Mouse (Mus musculus) limb, embryonic 13.5 days (tissue): ENCODE data around the gene Scmh1. TPM values are rescaled to one million over a fixed set of nuclear protein-coding genes. Genes with fewer than 3 reads are reported as not detected.

Experiments used
- ATAC-seq: fragments of 200-750 bp; cut with Nextera tagmentation; 2 replicates; pipeline ENCODE4 v1.8.0; 2017; ENCODE audit warnings: low read depth, moderate number of reproducible peaks, moderate TSS enrichment; ENCODE audit not compliant: low FRiP score
- H3K27ac ChIP-seq: fragments of 300-500 bp; sonication (generic); 2 replicates; pipeline ENCODE4 v1.5.1; 2015; ENCODE audit warnings: inconsistent platforms, mild to moderate bottlenecking, moderate library complexity
- H3K27me3 ChIP-seq: fragments of 300-500 bp; sonication (generic); 2 replicates; pipeline ENCODE4 v1.6.1; 2015; ENCODE audit warnings: mild to moderate bottlenecking, inconsistent platforms
- H3K36me3 ChIP-seq: fragments of 300-500 bp; sonication (generic); 2 replicates; pipeline ENCODE4 v1.6.1; 2015; ENCODE audit warnings: inconsistent platforms, mild to moderate bottlenecking, moderate library complexity
- H3K4me1 ChIP-seq: fragments of 300-500 bp; sonication (generic); 2 replicates; pipeline ENCODE4 v1.6.1; 2015; ENCODE audit warnings: inconsistent platforms
- H3K4me2 ChIP-seq: fragments of 300-500 bp; sonication (generic); replicated peaks from 2 replicates; pipeline ENCODE4 v1.6.1; 2015; ENCODE audit warnings: inconsistent platforms, mild to moderate bottlenecking, moderate library complexity
- H3K4me3 ChIP-seq: fragments of 300-500 bp; sonication (generic); 2 replicates; pipeline ENCODE4 v1.5.1; 2015; ENCODE audit warnings: moderate library complexity, mild to moderate bottlenecking, inconsistent platforms
- H3K9ac ChIP-seq: fragments of 300-500 bp; sonication (generic); 2 replicates; pipeline ENCODE4 v1.6.1; 2015; ENCODE audit warnings: mild to moderate bottlenecking, inconsistent platforms
- H3K9me3 ChIP-seq: fragments of 300-500 bp; sonication (generic); 2 replicates; pipeline ENCODE4 v1.6.1; 2016; ENCODE audit warnings: inconsistent platforms
- WGBS: fragments of 180-500 bp; shearing (Covaris S2); methylation state at CpG from one replicate; pipeline ENCODE4 v1.1.7; 2015; 5-methylcytosine and 5-hydroxymethylcytosine counted together
- polyA plus RNA-seq: library from polyadenylated mRNA; unstranded; fragments of >200 nt; fragmentation: Nextera tagmentation; extraction: Ambion mirVana; gene quantifications from 2 replicates; pipeline ENCODE4 v1.2.1, GENCODE M21; 2015

The Scmh1 gene
- polyA plus RNA-seq, 1 experiment from 2014 or later = 47.1 TPM

DNA sequence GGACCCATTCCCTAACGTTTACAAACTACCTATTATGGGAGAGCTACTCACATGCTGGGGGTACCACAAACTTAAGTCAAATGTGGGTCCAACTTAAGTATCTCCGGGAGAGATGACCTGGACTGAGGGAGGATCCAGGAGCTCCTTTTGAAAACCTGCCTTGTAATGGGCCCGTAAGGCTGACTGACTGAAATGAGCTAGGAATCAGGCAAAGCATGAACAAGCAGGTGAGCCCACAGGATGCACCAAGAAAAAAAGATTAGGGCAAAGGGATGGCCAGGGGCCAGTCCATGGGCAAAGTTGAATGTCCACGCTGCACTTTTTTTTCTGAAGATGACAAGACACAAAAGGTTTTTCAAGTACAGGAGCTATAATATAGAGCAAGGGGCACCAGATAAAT, 163.9 kb downstream of the Scmh1 start:
- Histone ChIP-seq H3K36me3 (peaks cover 15% of the 10 kb centered on the region), H3K9ac (peak overlapping the region; percentile 91), H3K27me3 (no peaks in the 10 kb centered on the region), H3K4me3 (peak overlapping the region; percentile 75), H3K9me3 (no peaks in the 10 kb centered on the region), H3K4me1 (peaks cover 31% of the 10 kb centered on the region), H3K27ac (peak overlapping the region; percentile 33; the same call in 1 of the 2 replicates), H3K4me2 (peak overlapping the region; percentile 78)
- WGBS = 3% methylated on average over 4 of the region's 4 CpGs
- no peak for ATAC-seq

DNA sequence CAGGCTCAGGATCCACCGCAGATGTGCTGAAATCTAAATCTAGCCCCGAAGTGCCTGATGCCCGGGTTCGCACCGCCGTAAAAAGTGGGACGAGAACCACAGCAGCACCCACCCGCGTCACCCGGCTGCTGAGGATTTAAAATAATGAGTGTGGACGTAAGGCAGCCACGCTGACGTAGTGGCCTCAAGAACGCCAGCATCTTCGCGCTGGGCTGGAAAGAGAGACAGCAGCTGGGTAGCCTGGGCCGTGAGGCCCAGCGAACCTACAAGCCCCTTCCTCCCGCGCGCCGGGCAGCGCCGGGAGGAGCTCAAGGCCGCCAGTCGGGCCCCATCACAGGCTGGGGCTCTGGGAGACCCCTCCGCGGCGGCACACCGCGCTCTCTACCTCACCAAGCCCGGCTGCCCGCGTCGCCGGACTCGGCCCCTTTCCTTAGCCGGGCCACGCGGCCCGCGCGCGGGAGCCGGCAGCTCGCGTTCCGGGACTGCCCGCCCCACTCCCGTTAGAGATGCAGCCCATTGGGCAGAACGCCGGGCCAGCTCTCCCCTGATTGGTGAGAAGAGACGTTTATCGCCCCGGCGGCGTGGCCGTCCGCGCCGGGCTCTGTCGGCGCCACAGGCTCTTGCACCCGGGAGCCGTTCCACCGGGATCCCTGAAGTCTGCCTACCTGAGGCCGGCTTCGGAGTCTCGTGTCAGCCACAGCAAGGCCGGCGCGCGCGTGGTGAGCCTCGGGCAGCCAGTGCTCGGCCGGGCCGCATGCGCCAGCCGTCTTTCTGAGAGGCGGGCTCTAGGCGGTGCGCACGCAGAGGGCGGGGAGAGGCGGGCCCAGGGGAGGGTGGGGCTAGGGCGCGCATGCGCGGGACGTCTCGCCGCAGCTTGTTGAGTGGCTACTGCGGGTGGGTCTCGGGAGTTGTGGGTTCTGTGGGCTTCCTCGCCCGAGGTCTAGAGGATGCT, 164.7 kb downstream of the Scmh1 start, which contains the start of gene Ctps:
Gene Ctps (minus strand): TSS at position 791 of the 952 bp plus-strand sequence.
- Histone ChIP-seq H3K4me3 (peak within 1 kb of the TSS; percentile 75), H3K4me1 (peaks cover 31% of the 10 kb centered on the region), H3K9me3 (no peaks in the 10 kb centered on the region), H3K27ac (peak within 1 kb of the TSS; percentile 89), H3K36me3 (peaks cover 8% of the 10 kb centered on the region), H3K4me2 (peak within 1 kb of the TSS; percentile 78), H3K9ac (peak within 1 kb of the TSS; percentile 91), H3K27me3 (no peaks in the 10 kb centered on the region)
- WGBS = under 1% methylated on average over 86 of the region's 97 CpGs
- peak; percentile 95 for ATAC-seq

- ATAC-seq = peak; percentile 62
- Histone ChIP-seq H3K36me3 (peaks cover 3% of the 10 kb centered on the region; the same call in 1 of the 2 replicates), H3K27ac (peak overlapping the region; percentile 89), H3K9me3 (no peaks in the 10 kb centered on the region), H3K4me2 (peak overlapping the region; percentile 78), H3K9ac (peak overlapping the region; percentile 91), H3K4me1 (peaks cover 31% of the 10 kb centered on the region), H3K4me3 (peak overlapping the region; percentile 75), H3K27me3 (no peaks in the 10 kb centered on the region)
- under 1% methylated on average over 27 of the region's 27 CpGs for WGBS
These were observed 165.5 kb downstream of the Scmh1 start for GRCm38 (mm10) chr4:120570438-120571069.

DNA sequence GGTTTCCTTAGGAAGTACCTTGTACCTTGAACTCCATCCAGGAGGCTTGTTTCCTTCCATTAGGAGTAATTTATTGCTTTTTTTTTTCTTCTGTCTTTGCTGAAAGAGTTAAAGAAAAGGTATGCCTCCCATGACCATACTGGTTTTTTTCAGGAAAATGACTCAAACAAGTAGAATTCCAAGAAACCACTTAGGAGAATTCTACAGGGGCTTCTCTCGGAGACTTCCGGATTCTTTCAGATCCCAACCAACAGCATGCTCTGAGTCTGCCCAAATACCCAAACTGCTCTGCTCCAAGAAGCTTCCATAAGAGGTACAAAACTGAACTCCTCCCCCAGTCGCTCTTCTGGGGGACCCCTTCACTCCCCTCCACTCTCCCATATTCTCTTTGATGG, 166.0 kb downstream of the Scmh1 start:
- Histone ChIP-seq H3K27me3 (no peaks in the 10 kb centered on the region), H3K4me2 (peak overlapping the region; percentile 78), H3K27ac (peak overlapping the region; percentile 89), H3K36me3 (peaks cover 3% of the 10 kb centered on the region; the same call in 1 of the 2 replicates), H3K4me3 (peak overlapping the region; percentile 75), H3K9me3 (no peaks in the 10 kb centered on the region), H3K9ac (no peak overlapping the region; the same call in 1 of the 2 replicates), H3K4me1 (peaks cover 31% of the 10 kb centered on the region)
- ATAC-seq = no peak
- 45% methylated on average over 3 of the region's 3 CpGs for WGBS

DNA sequence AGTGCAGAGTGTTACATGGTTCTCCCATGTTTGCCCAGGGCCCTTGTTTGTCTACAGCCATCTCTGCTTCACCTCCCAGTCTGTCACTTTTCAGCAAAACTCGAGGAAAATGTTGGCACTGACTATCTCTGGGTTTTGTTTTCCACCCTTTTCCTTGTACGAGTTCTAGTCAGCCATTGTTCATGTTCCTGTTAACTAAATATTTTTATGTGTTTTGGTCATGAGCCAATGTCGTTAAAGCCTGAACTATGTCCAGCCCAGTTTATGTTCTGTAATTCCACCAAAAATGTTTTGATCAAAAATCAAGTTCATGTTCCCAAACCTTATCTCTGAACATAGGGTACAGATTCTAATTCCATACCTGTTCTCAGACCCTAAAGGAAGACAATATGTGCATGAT, 166.6 kb downstream of the Scmh1 start:
- H3K4me3 ChIP-seq = no peak overlapping the region
- no peak overlapping the region for H3K9ac ChIP-seq
- H3K27me3 ChIP-seq = no peaks in the 10 kb centered on the region
- H3K9me3 ChIP-seq = no peaks in the 10 kb centered on the region
- no peak for ATAC-seq
- H3K4me2 ChIP-seq = no peak overlapping the region; the same call in 1 of the 2 replicates
- peaks cover 31% of the 10 kb centered on the region for H3K4me1 ChIP-seq
- 45% methylated on average over 3 of the region's 3 CpGs for WGBS
- H3K36me3 ChIP-seq = no peaks in the 10 kb centered on the region
- H3K27ac ChIP-seq = peak overlapping the region; percentile 75; the same call in 1 of the 2 replicates

Other genes starting within 250 kb of the Scmh1 start
- 1.1 and 1.2 TPM in 2 replicates for gene Edn2, start 244.1 kb upstream of the Scmh1 start, polyA plus RNA-seq
- 0.05 and 0.11 TPM in 2 replicates for gene Foxo6, start 117.9 kb upstream of the Scmh1 start, polyA plus RNA-seq
- gene Slfnl1, start 127.0 kb downstream of the Scmh1 start, polyA plus RNA-seq = not detected in 2 replicates
- gene Ctps, start 165.0 kb downstream of the Scmh1 start, polyA plus RNA-seq = 89.6 and 91.0 TPM in 2 replicates
- not detected in 2 replicates for gene Gm8439, start 183.5 kb downstream of the Scmh1 start, polyA plus RNA-seq